Mouse (Mus musculus) lung, postnatal 0 days (tissue): Measurements from ENCODE around the gene Fhl2.

ENCODE experiments used
- CTCF ChIP-seq: IDR thresholded peaks from 2 replicates; pipeline ENCODE4 v1.5.1; 2016; ENCODE audit warnings: antibody characterized with exemption, mild to moderate bottlenecking
- EP300 ChIP-seq: IDR thresholded peaks from 2 replicates; pipeline ENCODE4 v1.6.1; 2016; ENCODE audit warnings: antibody characterized with exemption, mild to moderate bottlenecking, control low read depth

DNA sequence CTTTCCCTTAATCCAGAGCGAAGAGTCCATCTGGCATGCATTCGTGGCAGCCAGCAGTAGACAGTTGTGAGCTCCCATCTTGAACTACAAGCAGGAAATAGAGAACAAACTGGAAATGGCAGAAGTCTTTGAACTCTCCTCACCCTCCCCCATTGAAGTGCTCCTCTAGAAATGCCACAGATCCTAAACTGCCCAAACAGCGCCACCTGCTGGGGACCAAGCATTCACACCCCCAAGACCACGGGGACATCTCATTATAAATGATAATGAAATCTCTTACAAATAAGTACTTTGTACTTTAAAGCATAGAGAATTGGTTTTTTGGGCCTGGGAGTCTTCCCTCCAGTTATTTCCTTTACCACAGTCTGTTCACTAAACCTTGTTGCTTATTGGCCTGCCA lies 86.2 kb downstream of the Fhl2 start:
- TF ChIP-seq CTCF, result peak; percentile 89
- TF ChIP-seq EP300, result no peak
